Mouse (Mus musculus): Measurements from ENCODE around the gene Stn1.

Stn1 gene

DNA sequence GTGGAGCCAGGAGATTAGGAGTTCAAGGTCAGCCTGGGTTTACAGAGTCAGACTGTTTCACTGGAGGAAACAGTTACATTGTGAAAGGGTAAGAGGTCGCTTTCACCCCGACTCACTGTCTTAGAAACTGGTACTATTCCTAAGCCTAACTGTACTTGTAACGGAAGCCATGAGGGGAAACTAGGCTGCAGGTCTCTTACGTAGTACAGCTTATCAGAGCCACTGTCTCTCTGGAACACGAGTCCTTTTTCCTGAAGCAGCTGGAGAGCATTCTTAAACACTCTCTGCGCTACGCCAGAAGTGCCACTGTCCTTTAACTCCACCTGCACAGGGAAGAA, 27.2 kb downstream of the Stn1 start:
- DNase-seq (ENCODE audit: low spot score), result no peak

GRCm38 (mm10) chr19:47508771-47509281, 28.5 kb downstream of the Stn1 start:
- DNase-seq (ENCODE audit: low spot score), result peak; percentile 56

GRCm38 (mm10) chr19:47508191-47508590, 29.1 kb downstream of the Stn1 start:
- no peak for DNase-seq (ENCODE audit: low spot score)

DNA sequence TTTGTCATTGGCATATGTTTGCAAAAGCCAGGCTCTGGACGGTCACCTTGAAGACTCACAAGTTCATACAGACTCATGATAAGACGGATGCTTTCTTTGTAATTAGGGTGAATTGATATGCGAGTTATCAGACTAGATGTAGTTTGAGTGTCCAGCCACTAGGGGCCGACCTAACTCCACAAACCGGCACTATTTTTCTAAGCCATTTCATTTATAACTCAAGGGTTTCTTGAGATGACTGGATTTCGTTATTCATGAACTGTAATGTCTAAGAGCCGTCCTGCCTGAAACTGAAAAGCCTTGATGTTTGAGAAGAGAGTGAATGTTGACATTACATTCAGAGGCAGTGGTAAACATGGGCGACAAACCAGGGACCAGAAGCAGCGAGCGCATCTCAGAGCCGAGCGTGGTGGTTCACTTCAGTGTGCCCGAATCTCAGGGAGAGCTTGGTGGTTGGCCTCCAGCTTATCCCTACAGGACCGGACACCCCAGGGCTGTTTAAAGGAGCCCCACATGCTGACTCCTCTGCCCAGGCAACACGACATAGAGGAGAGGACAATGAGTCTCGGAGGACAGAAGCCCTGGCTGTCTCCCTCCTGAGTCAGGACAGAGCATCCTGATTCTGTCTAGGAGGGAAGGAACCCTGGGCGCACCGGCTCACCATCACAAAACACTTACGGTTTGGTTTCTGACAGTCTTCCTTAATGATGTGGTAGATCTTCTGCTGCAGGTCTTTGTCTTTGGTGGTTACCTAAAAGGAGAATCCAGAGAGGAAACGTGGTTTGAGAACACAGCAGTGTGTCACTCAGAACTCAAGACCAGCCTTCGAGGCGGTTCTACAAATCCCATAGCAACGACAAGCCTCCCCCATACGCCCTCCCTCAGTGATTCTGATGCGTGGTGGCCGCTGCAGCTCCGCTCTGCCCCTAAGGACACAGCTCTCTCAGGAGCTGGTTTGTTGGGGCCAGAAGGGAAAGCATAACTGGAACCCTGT, 29.9 kb downstream of the Stn1 start:
- DNase-seq (ENCODE audit: low spot score), result peak; percentile 70

GRCm38 (mm10) chr19:47503625-47504024, 33.7 kb downstream of the Stn1 start:
- DNase-seq (ENCODE audit: low spot score), result peak; percentile 71

- peak; percentile 70 for DNase-seq (ENCODE audit: low spot score)
Observed at GRCm38 (mm10) chr19:47502563-47502962, 34.7 kb downstream of the Stn1 start.

DNA sequence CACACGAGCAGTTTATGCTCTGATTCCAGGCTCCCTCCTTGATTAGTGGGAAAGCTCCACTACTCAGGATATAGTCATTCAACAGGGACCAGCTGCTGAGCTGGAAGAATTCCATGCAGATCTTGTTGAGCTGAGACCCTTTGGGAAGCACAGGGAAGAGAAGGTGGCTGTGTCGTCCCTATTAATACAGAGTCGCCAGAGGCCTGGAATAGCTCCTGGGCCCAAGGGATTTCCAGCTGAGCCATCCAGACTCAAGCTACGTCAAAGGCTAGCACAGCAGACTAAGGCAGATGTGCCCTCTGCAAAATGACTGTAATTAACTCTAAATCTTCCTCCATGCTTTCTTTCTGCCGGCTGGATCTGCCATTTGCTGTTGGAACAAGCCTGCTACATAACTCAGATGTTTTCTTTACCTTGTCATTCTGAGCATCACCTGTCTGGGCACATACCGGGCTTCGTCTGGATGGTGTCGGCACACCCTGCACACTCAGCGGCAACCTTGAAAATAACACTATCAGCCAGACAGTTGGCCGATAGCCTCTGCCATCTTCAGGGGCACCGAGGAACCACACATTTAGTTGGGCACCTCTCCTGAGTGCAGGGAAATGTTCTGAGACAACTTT, 36.8 kb downstream of the Stn1 start:
- peak; percentile 55 for DNase-seq (ENCODE audit: low spot score)

- no peak for DNase-seq (ENCODE audit: low spot score)
Observed at GRCm38 (mm10) chr19:47499841-47500240, 37.5 kb downstream of the Stn1 start.

DNA sequence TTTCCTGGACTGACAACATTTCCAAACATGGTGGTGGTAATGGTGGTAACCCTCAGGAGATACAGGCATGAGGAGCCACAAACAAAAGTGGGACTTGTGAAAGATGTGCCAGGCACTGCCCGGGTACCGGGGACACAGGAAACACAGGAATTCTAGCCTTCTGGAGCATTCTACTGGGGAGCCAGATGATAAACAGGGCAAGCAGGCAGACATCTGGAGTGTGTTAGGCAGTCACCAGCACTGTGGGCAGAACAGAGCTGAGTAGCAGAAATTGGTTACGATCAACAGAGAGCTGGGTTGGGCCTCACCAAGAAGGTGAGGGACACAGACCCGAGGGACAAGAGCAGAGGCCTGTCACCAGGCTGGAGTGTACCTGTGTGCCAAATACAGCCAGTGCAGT, 38.4 kb downstream of the Stn1 start:
- no peak for DNase-seq (ENCODE audit: low spot score)

DNA sequence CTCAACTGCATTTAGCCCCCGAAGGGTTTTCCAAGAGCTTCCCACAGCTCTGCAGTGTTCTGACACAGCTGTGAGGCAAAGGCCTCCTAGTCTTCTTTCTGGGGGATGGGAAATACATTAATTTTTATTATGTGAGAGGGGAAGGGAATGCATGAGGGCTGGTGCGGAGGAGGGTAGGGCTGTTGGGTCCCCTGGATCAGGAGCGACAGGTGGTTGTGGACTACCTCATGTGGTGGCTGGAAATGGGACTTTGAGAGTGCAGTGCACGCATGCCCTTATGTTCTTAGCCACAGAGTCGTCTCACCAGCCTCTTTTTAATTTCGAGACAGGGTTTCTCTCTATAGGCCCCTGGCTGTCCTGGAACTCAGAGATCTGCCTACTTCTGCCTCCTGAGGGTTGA, 39.6 kb downstream of the Stn1 start:
- no peak for DNase-seq (ENCODE audit: low spot score)

GRCm38 (mm10) chr19:47497313-47497712, 40.0 kb downstream of the Stn1 start:
- no peak for DNase-seq (ENCODE audit: low spot score)

DNA sequence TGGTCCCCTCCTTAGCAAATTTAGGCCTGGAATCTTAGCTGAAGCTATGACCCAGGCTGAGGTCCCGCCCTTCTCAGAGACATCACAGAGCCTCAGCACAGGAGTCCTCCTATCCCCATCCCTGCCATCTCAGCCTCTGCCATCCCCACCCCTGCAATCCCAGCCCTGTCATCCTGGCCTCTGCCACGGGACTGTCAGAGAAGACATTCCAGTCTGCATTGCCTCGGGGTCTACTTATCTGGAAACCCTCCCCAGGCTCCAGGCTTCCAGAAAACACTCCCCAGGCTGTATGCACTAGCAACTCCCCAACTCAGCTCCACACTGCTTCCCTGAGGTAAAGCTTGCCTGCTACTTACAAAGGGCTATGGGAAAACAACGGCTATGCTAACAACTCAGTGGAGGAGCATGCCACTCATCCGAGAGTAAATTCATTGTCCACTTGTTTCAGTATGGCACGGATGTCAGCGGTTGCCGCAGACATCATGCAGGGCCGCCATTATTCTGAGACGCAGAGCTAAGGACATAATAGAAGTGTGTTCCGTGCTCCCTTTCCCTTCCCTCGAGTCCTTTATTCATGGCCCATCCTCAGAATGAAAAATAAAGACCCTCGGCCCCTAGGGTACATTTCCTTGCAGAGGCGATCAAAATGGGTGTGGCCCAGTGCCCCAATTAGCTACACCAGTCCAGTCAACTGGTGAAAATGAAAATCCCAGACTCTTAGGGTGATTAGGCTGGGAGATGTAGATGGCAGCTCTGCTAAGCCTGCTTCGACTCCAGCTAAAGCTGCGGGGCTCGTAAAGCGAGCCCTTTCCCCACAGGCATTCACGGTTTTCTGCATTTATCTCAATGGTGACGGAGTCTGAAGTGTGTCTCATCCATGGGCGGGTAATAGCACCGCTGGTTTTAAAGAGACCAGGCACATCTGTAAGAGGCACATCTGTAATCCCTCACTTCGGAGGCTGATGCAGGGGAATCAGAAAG, 44.0 kb downstream of the Stn1 start:
- no peak for DNase-seq (ENCODE audit: low spot score)

- DNase-seq (ENCODE audit: low spot score), result no peak
Observed at GRCm38 (mm10) chr19:47492422-47492821, 44.9 kb downstream of the Stn1 start.

DNA sequence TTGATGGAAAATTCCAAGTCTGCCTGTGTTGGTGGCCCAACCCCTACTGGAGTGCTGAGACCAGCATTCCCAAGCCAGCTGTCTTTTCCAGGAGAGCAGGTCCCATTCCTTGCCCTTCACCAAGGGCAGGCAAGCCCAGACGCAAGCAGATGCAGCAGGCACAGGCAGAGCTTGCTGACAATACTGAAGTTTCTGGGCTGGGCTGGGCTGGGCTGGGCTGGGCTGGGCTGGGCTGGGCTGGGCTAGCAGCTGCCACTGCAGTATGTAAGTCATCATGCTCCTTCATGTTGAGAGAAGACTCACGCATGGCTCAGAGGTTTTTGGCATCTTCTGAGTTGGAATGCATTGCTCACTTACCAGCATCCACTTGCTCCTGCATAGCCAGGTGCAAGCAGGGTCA, 45.5 kb downstream of the Stn1 start:
- peak; percentile 42 for DNase-seq (ENCODE audit: low spot score)

DNA sequence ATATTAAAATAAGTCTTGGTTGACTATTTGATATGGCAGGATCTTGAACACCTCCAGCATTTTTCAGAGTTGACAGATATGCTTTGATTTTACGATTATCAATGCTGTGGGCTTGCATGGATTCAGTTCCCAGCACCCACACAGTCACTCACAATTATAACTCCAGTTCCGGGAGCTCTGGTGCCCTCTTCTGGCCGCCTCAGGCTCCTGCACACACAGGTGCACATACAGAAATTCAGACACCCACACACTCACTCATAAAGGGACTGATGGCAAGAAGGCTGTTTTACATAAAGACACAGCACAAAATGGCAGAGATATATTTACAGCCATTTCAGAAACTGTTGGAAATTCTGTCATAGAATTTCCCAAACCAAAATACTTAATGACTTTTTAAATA, 48.1 kb downstream of the Stn1 start:
- no peak for DNase-seq (ENCODE audit: low spot score)

GRCm38 (mm10) chr19:47488250-47488649, 49.1 kb downstream of the Stn1 start:
- peak; percentile 23 for DNase-seq (ENCODE audit: low spot score)

- no peak for DNase-seq (ENCODE audit: low spot score)
Observed at GRCm38 (mm10) chr19:47487572-47487971, 49.7 kb downstream of the Stn1 start.

DNA sequence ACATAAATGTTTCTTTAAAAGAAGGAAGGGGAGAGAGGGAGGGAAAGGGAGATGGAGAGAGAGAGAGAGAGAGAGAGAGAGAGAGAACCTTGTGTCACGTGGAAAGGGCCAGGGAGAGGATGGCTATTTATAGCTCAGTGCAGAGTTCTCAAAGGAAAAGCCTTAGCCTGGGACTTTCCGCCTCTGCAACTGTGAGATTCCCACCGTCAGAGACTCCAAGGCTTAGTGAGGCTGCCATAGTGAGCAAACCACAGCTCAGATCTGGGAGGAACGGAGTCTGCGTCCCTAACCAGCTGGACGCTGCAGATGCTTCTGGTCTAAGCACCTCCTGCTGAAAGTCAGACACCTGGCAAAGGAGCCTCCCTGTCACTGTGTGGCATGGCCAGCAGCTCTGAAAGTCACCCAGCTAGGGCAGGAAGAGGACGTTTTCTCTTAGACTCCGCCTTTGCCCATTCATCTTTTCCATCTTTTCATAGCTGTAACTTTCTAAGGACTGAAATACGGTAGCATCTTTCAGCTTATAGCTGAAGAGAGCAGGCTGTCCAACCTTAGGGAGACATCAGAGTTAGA, 51.2 kb downstream of the Stn1 start:
- DNase-seq (ENCODE audit: low spot score), result no peak

DNA sequence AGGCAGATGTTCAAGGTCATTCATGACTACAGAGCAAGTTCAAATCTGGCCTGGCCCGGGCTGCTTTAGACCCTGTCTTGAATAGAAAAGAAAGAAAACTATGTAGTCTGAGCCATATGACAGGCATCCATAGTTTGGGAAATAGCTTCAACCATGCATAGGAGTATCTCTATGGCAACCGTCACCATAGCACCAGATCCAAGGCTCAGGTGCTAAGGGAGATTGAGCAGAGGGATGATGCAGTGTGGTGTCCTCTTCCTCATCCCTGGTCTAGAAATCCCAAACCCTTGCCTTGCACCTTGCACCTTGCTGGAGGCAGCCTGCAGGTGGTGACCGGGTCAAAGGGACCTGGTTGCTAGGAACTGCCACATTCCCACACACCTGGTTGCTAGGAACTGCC, 53.2 kb downstream of the Stn1 start:
- DNase-seq (ENCODE audit: low spot score), result no peak

- no peak for DNase-seq (ENCODE audit: low spot score)
Observed at GRCm38 (mm10) chr19:47483346-47483745, 54.0 kb downstream of the Stn1 start.

GRCm38 (mm10) chr19:47473453-47473852, 63.9 kb downstream of the Stn1 start:
- DNase-seq (ENCODE audit: low spot score), result no peak
